Mouse (Mus musculus): ENCODE data around the gene Adam23.

Adam23 gene

GRCm38 (mm10) chr1:63484646-63485045 lies 39.0 kb downstream of the Adam23 start:
- DNase-seq = no peak

- no peak for DNase-seq
These were observed 41.0 kb downstream of the Adam23 start for GRCm38 (mm10) chr1:63486646-63487045.

- no peak for DNase-seq
These were observed 45.3 kb downstream of the Adam23 start for GRCm38 (mm10) chr1:63491001-63491400.

- DNase-seq = no peak
These were observed 47.6 kb downstream of the Adam23 start for GRCm38 (mm10) chr1:63493325-63493724.

- no peak for DNase-seq
These were observed 61.7 kb downstream of the Adam23 start for GRCm38 (mm10) chr1:63507386-63507785.

GRCm38 (mm10) chr1:63508801-63509200 lies 63.1 kb downstream of the Adam23 start:
- no peak for DNase-seq

- no peak for DNase-seq
These were observed 65.7 kb downstream of the Adam23 start for GRCm38 (mm10) chr1:63511416-63511815.

- no peak for DNase-seq
These were observed 72.1 kb downstream of the Adam23 start for GRCm38 (mm10) chr1:63517800-63518199.

- DNase-seq = no peak
These were observed 73.1 kb downstream of the Adam23 start for GRCm38 (mm10) chr1:63518814-63519213.

GRCm38 (mm10) chr1:63529901-63530300 lies 84.2 kb downstream of the Adam23 start:
- no peak for DNase-seq

- peak; percentile 17 to 75 for DNase-seq
These were observed 88.7 kb downstream of the Adam23 start for GRCm38 (mm10) chr1:63534271-63534827.

- no peak for DNase-seq
These were observed 94.4 kb downstream of the Adam23 start for GRCm38 (mm10) chr1:63539884-63540613.

GRCm38 (mm10) chr1:63544122-63544521 lies 98.4 kb downstream of the Adam23 start:
- no peak for DNase-seq

- DNase-seq = no peak
These were observed 107.3 kb downstream of the Adam23 start for GRCm38 (mm10) chr1:63553039-63553438.

GRCm38 (mm10) chr1:63561772-63562520 lies 116.3 kb downstream of the Adam23 start:
- no peak for DNase-seq

GRCm38 (mm10) chr1:63563928-63564327 lies 118.2 kb downstream of the Adam23 start:
- no peak for DNase-seq

GRCm38 (mm10) chr1:63566501-63566900 lies 120.8 kb downstream of the Adam23 start:
- no peak for DNase-seq

- no peak for DNase-seq
These were observed 121.3 kb downstream of the Adam23 start for GRCm38 (mm10) chr1:63567031-63567430.

GRCm38 (mm10) chr1:63572229-63572628 lies 126.5 kb downstream of the Adam23 start:
- DNase-seq = no peak

- no peak for DNase-seq
These were observed 127.7 kb downstream of the Adam23 start for GRCm38 (mm10) chr1:63573432-63573831.

- no peak for DNase-seq
These were observed 128.3 kb downstream of the Adam23 start for GRCm38 (mm10) chr1:63573864-63574611.

- no peak for DNase-seq
These were observed 131.1 kb downstream of the Adam23 start for GRCm38 (mm10) chr1:63576803-63577202.

GRCm38 (mm10) chr1:63579153-63579552 lies 133.5 kb downstream of the Adam23 start:
- no peak for DNase-seq
